Mouse (Mus musculus) limb, embryonic 15.5 days (tissue): ENCODE data around the gene Tnk2. TPM values are rescaled to one million over a fixed set of nuclear protein-coding genes. Genes with fewer than 3 reads are reported as not detected.
A peak's percentile ranks its signal among the peaks of the same experiment; 100 is the strongest.

Experiments
- ATAC-seq: fragments of 200-750 bp; cut with Nextera tagmentation; 2 replicates; pipeline ENCODE4 v1.8.0; 2017; ENCODE audit warnings: low read depth, moderate TSS enrichment; ENCODE audit not compliant: insufficient number of reproducible peaks, low FRiP score, low TSS enrichment
- H3K27ac ChIP-seq: fragments of 300-500 bp; sonication (generic); 2 replicates; pipeline ENCODE4 v1.5.1; 2015; ENCODE audit warnings: moderate library complexity, mild to moderate bottlenecking, inconsistent platforms
- H3K27me3 ChIP-seq: fragments of 300-500 bp; sonication (generic); 2 replicates; pipeline ENCODE4 v1.6.1; 2015; ENCODE audit warnings: inconsistent platforms
- H3K36me3 ChIP-seq: fragments of 300-500 bp; sonication (generic); 2 replicates; pipeline ENCODE4 v1.6.1; 2015; ENCODE audit warnings: inconsistent platforms
- H3K4me1 ChIP-seq: fragments of 300-500 bp; sonication (generic); 2 replicates; pipeline ENCODE4 v1.6.1; 2015; ENCODE audit warnings: inconsistent platforms
- H3K4me2 ChIP-seq: fragments of 300-500 bp; sonication (generic); 2 replicates; pipeline ENCODE4 v1.6.1; 2015; ENCODE audit warnings: mild to moderate bottlenecking, inconsistent platforms
- H3K4me3 ChIP-seq: fragments of 300-500 bp; sonication (generic); 2 replicates; pipeline ENCODE4 v1.5.1; 2015; ENCODE audit warnings: mild to moderate bottlenecking, inconsistent platforms
- H3K9ac ChIP-seq: fragments of 300-500 bp; sonication (generic); 2 replicates; pipeline ENCODE4 v1.6.1; 2015; ENCODE audit warnings: inconsistent platforms
- H3K9me3 ChIP-seq: fragments of 300-500 bp; sonication (generic); 2 replicates; pipeline ENCODE4 v1.6.1; 2016; ENCODE audit warnings: inconsistent platforms
- WGBS: fragments of 180-500 bp; shearing (Covaris S2); methylation state at CpG from one replicate; pipeline ENCODE4 v1.1.7; 2015; 5-methylcytosine and 5-hydroxymethylcytosine counted together
- polyA plus RNA-seq: library from polyadenylated mRNA; unstranded; fragments of >200 nt; fragmentation: Nextera tagmentation; extraction: Ambion mirVana; gene quantifications from 2 replicates; pipeline ENCODE4 v1.2.1, GENCODE M21; 2015

Gene Tnk2
- polyA plus RNA-seq = 13.9 and 14.5 TPM in 2 replicates

GRCm38 (mm10) chr16:32643661-32644061 lies at the start of gene Tnk2:
Gene Tnk2 (plus strand): TSS chr16:32643874.
- Histone ChIP-seq H3K36me3 (no peaks in the 10 kb centered on the region), H3K9me3 (no peaks in the 10 kb centered on the region), H3K4me1 (peaks cover 39% of the 10 kb centered on the region), H3K27ac (peak within 1 kb of the TSS; percentile 91), H3K9ac (peak within 1 kb of the TSS; percentile 90), H3K4me2 (peak within 1 kb of the TSS; percentile 83), H3K27me3 (no peaks in the 10 kb centered on the region), H3K4me3 (peak within 1 kb of the TSS; percentile 94)
- peak; percentile 86 for ATAC-seq
- WGBS = under 1% methylated on average over 31 of the region's 40 CpGs

- no peak overlapping the region for H3K9ac ChIP-seq
- H3K27me3 ChIP-seq = no peaks in the 10 kb centered on the region
- no peak for ATAC-seq
- H3K27ac ChIP-seq = no peak overlapping the region
- no peaks in the 10 kb centered on the region for H3K9me3 ChIP-seq
- 67% methylated on average over 5 of the region's 5 CpGs for WGBS
- H3K4me1 ChIP-seq = no peaks in the 10 kb centered on the region
- H3K4me3 ChIP-seq = no peak overlapping the region
- no peaks in the 10 kb centered on the region for H3K36me3 ChIP-seq
- no peak overlapping the region for H3K4me2 ChIP-seq
Observed at GRCm38 (mm10) chr16:32593916-32594315, 49.8 kb upstream of the Tnk2 start.

GRCm38 (mm10) chr16:32594701-32595100 lies 49.0 kb upstream of the Tnk2 start:
- Histone ChIP-seq H3K4me3 (no peak overlapping the region), H3K9me3 (no peaks in the 10 kb centered on the region), H3K27ac (no peak overlapping the region), H3K9ac (no peak overlapping the region), H3K4me1 (no peaks in the 10 kb centered on the region), H3K27me3 (no peaks in the 10 kb centered on the region), H3K36me3 (no peaks in the 10 kb centered on the region), H3K4me2 (no peak overlapping the region)
- 75% methylated on average over 5 of the region's 5 CpGs for WGBS
- ATAC-seq = no peak

GRCm38 (mm10) chr16:32595142-32595855 lies 48.4 kb upstream of the Tnk2 start:
- no peaks in the 10 kb centered on the region for H3K36me3 ChIP-seq
- 81% methylated on average over 10 of the region's 10 CpGs for WGBS
- no peak overlapping the region for H3K4me3 ChIP-seq
- no peak for ATAC-seq
- no peak overlapping the region for H3K9ac ChIP-seq
- H3K4me2 ChIP-seq = no peak overlapping the region
- no peaks in the 10 kb centered on the region for H3K27me3 ChIP-seq
- no peaks in the 10 kb centered on the region for H3K4me1 ChIP-seq
- no peaks in the 10 kb centered on the region for H3K9me3 ChIP-seq
- no peak overlapping the region for H3K27ac ChIP-seq

GRCm38 (mm10) chr16:32597909-32598381 lies 45.7 kb upstream of the Tnk2 start:
- no peak overlapping the region for H3K4me2 ChIP-seq
- ATAC-seq = no peak
- H3K27ac ChIP-seq = no peak overlapping the region
- 33% methylated on average over 4 of the region's 4 CpGs for WGBS
- no peaks in the 10 kb centered on the region for H3K36me3 ChIP-seq
- H3K27me3 ChIP-seq = no peaks in the 10 kb centered on the region
- H3K4me1 ChIP-seq = no peaks in the 10 kb centered on the region
- H3K9me3 ChIP-seq = no peaks in the 10 kb centered on the region
- no peak overlapping the region for H3K4me3 ChIP-seq
- H3K9ac ChIP-seq = no peak overlapping the region

GRCm38 (mm10) chr16:32599151-32599550 lies 44.5 kb upstream of the Tnk2 start:
- WGBS = 83% methylated on average over 1 of the region's 1 CpGs
- Histone ChIP-seq H3K4me1 (no peaks in the 10 kb centered on the region), H3K4me3 (no peak overlapping the region), H3K27me3 (no peaks in the 10 kb centered on the region), H3K4me2 (no peak overlapping the region), H3K9ac (no peak overlapping the region), H3K9me3 (no peaks in the 10 kb centered on the region), H3K27ac (no peak overlapping the region), H3K36me3 (no peaks in the 10 kb centered on the region)
- ATAC-seq = no peak

GRCm38 (mm10) chr16:32602193-32602685 lies 41.4 kb upstream of the Tnk2 start:
- no peak for ATAC-seq
- H3K27me3 ChIP-seq = no peaks in the 10 kb centered on the region
- H3K4me2 ChIP-seq = no peak overlapping the region
- no peaks in the 10 kb centered on the region for H3K36me3 ChIP-seq
- H3K4me1 ChIP-seq = no peaks in the 10 kb centered on the region
- WGBS = 62% methylated on average over 3 of the region's 3 CpGs
- no peak overlapping the region for H3K9ac ChIP-seq
- H3K27ac ChIP-seq = no peak overlapping the region
- no peak overlapping the region for H3K4me3 ChIP-seq
- H3K9me3 ChIP-seq = no peaks in the 10 kb centered on the region

- Histone ChIP-seq H3K27ac (no peak overlapping the region), H3K4me1 (peaks cover 13% of the 10 kb centered on the region; the same call in 1 of the 2 replicates), H3K27me3 (no peaks in the 10 kb centered on the region), H3K4me2 (peak overlapping the region; percentile 93), H3K36me3 (no peaks in the 10 kb centered on the region), H3K9ac (no peak overlapping the region), H3K9me3 (no peaks in the 10 kb centered on the region), H3K4me3 (peak overlapping the region; percentile 79; the same call in 1 of the 2 replicates)
- ATAC-seq = no peak
- WGBS = 48% methylated on average over 7 of the region's 7 CpGs
Observed at GRCm38 (mm10) chr16:32607562-32608343, 35.9 kb upstream of the Tnk2 start.

GRCm38 (mm10) chr16:32608344-32608711 lies 35.3 kb upstream of the Tnk2 start:
- WGBS = 9% methylated on average over 8 of the region's 8 CpGs
- no peak for ATAC-seq
- H3K4me3 ChIP-seq = peak overlapping the region; percentile 79
- no peak overlapping the region; the same call in 1 of the 2 replicates for H3K9ac ChIP-seq
- peak overlapping the region; percentile 93 for H3K4me2 ChIP-seq
- H3K9me3 ChIP-seq = no peaks in the 10 kb centered on the region
- H3K27ac ChIP-seq = peak overlapping the region; percentile 88
- no peaks in the 10 kb centered on the region for H3K27me3 ChIP-seq
- H3K36me3 ChIP-seq = no peaks in the 10 kb centered on the region
- peaks cover 13% of the 10 kb centered on the region; the same call in 1 of the 2 replicates for H3K4me1 ChIP-seq

GRCm38 (mm10) chr16:32608712-32609400 lies 34.8 kb upstream of the Tnk2 start, which contains the start of gene Tfrc:
Gene Tfrc (plus strand): TSS chr16:32608920.
- peaks cover 13% of the 10 kb centered on the region; the same call in 1 of the 2 replicates for H3K4me1 ChIP-seq
- H3K27ac ChIP-seq = peak within 1 kb of the TSS; percentile 88
- no peaks in the 10 kb centered on the region for H3K27me3 ChIP-seq
- peak within 1 kb of the TSS; percentile 79 for H3K4me3 ChIP-seq
- WGBS = under 1% methylated on average over 73 of the region's 73 CpGs
- peak within 1 kb of the TSS; percentile 93 for H3K4me2 ChIP-seq
- no peaks in the 10 kb centered on the region for H3K9me3 ChIP-seq
- peak; percentile 98 for ATAC-seq
- H3K9ac ChIP-seq = peak within 1 kb of the TSS; percentile 72
- H3K36me3 ChIP-seq = no peaks in the 10 kb centered on the region

GRCm38 (mm10) chr16:32609401-32609779 lies 34.3 kb upstream of the Tnk2 start:
- Histone ChIP-seq H3K4me3 (peak overlapping the region; percentile 79), H3K4me1 (peaks cover 13% of the 10 kb centered on the region; the same call in 1 of the 2 replicates), H3K27ac (peak overlapping the region; percentile 88), H3K27me3 (no peaks in the 10 kb centered on the region), H3K9me3 (no peaks in the 10 kb centered on the region), H3K9ac (peak overlapping the region; percentile 72), H3K4me2 (peak overlapping the region; percentile 93), H3K36me3 (peaks cover under 1% of the 10 kb centered on the region; the same call in 1 of the 2 replicates)
- ATAC-seq = no peak
- 0% methylated on average over 14 of the region's 14 CpGs for WGBS
